Mouse (Mus musculus): ENCODE results near the gene Rpl23. TPM values are rescaled to one million over a fixed set of nuclear protein-coding genes. Genes with fewer than 3 reads are reported as not detected.
"Not testable (repeated sequence)": the region's sequence is repeated elsewhere in the genome, so short reads cannot be mapped to it uniquely, and the experiment has no call there.

The Rpl23 gene
- polyA plus RNA-seq, 1 experiment from 2014 or later, result 428 TPM

DNA sequence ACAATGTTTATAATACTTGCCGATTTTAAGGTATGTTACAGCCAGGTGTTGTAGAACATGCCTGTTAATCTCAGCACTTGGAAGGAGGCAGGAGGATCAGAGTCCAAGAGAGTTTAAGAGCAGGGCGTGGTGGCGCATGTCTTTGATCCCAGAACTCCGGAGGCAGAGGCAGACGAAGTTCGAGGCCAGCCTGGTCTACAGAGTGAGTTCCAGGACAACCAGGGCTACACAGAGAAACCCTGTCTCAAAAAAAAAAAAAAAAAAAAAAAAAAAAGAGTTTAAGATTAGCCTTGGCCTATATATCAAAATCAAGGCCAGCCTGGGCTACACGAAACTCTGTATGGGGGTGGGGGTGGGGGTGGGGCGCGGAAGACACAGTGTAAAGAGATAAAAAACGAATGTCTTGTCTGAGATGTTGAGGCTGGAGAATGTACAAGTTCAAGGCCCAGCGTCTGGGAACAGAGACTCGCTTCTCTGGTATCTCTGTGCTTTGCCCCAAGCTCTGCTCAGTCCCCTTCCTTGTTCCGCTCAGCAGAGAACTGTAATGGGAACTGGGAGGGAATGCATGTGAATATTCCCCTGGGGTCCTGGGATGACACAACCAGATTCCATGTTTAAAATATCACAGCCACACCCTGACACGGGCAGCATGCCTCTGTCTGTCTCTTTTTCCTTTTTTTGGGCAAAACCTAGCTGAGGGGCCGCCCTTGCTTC lies 15.3 kb upstream of the Rpl23 start:
- Histone ChIP-seq H3K4me2 (replicated peaks; ENCODE audit: low read depth, low read length) (no peak overlapping the region), H3K27me3 (ENCODE audit: insufficient read depth, low read length) (no peaks in the 10 kb centered on the region), H3K4me3 (ENCODE audit: low read length) (no peak overlapping the region), H3K27ac (ENCODE audit: low read length) (no peak overlapping the region), H3K4me1 (ENCODE audit: insufficient read depth, low read length) (peaks cover 21% of the 10 kb centered on the region), H3K9me3 (ENCODE audit: low read length) (0 out of 2 replicates have a peak, but pooled peaks cover 2% of the 10 kb centered on the region), H3K36me3 (ENCODE audit: insufficient read depth, low read length) (no peaks in the 10 kb centered on the region), H3K9ac (replicated peaks; ENCODE audit: low read length) (no peak overlapping the region)
- ATAC-seq (ENCODE audit: low FRiP score, low TSS enrichment), result no peak
- 61% methylated on average over 15 of the region's 15 CpGs for WGBS

DNA sequence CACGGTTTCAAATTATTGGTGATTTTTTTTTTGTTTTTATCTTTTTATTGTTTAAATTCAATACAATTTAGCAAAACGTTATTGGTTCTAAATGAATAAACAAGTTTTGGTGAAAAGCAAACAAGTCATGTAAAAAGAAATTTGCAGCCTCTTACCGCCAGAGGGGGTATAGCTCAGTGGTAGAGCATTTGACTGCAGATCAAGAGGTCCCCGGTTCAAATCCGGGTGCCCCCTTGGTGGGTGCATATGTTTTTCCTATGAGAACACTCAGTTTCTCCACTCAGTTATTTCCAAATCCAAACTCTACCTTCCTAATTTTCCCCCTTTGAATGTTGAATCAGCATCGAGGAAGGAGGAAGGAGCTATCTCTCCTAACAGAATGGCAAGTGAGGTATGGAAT lies 14.7 kb upstream of the Rpl23 start:
- Histone ChIP-seq H3K27me3 (ENCODE audit: insufficient read depth, low read length) (no peaks in the 10 kb centered on the region), H3K4me2 (replicated peaks; ENCODE audit: low read depth, low read length) (no peak overlapping the region), H3K36me3 (ENCODE audit: insufficient read depth, low read length) (no peaks in the 10 kb centered on the region), H3K4me3 (ENCODE audit: low read length) (no peak overlapping the region), H3K4me1 (ENCODE audit: insufficient read depth, low read length) (peaks cover 15% of the 10 kb centered on the region), H3K9me3 (ENCODE audit: low read length) (0 out of 2 replicates have a peak, but pooled peaks cover 2% of the 10 kb centered on the region), H3K9ac (replicated peaks; ENCODE audit: low read length) (no peak overlapping the region), H3K27ac (ENCODE audit: low read length) (no peak overlapping the region)
- ATAC-seq (ENCODE audit: low FRiP score, low TSS enrichment), result no peak
- 4% methylated on average over 6 of the region's 6 CpGs for WGBS

DNA sequence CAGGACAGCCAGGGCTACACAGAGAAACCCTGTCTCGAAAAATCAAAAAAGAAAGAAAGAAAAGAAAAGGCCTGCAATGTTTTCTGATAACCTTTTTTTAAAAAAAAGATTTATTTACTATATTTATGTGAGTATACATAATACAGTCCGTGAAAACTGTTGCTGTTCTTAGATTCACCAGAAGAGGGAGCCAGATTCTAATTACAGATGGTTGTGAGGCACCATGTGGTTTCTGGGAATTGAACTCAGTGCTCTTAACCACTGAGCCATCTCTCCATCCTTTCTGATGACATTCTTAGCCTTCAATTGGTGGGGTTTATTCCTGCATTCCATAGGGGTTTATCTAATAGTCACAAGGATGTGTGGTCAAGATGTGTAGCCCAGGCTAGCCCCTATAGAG lies 10.9 kb upstream of the Rpl23 start:
- Histone ChIP-seq H3K4me1 (ENCODE audit: insufficient read depth, low read length) (peaks cover 1% of the 10 kb centered on the region), H3K4me2 (replicated peaks; ENCODE audit: low read depth, low read length) (no peak overlapping the region), H3K9me3 (ENCODE audit: low read length) (0 out of 2 replicates have a peak, but pooled peaks cover 2% of the 10 kb centered on the region), H3K9ac (replicated peaks; ENCODE audit: low read length) (no peak overlapping the region), H3K27ac (ENCODE audit: low read length) (no peak overlapping the region), H3K36me3 (ENCODE audit: insufficient read depth, low read length) (no peaks in the 10 kb centered on the region), H3K27me3 (ENCODE audit: insufficient read depth, low read length) (no peaks in the 10 kb centered on the region), H3K4me3 (ENCODE audit: low read length) (no peak overlapping the region)
- ATAC-seq (ENCODE audit: low FRiP score, low TSS enrichment), result no peak
- 16% methylated on average over 2 of the region's 2 CpGs for WGBS

DNA sequence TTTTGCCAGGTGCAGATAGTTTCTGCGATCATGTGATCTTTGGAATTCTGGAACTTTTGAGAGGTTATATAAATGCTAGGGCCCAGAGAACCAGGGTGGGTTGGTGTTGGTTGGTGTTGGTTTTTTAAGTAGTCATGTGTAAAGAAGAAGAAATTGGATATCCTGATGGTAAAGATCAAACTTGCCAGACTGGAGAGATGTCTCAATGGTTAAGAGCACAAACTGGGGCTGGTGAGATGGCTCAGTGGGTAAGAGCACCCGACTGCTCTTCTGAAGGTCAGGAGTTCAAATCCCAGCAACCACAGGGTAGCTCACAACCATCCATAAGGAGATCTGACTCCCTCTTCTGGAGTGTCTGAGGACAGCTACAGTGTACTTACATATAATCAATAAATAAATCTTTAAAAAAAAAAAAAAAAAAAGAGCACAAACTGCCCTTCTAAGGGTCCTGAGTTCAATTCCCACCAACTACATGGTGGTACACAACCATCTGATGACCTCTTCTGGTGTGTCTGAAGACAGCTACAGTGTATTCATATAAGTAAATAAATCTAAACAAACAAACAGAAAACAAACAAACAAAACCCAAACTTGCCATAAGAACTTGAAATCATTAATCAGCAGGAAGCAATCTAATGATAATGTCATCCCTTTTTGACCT lies 8.7 kb upstream of the Rpl23 start:
- H3K4me2 ChIP-seq (replicated peaks; ENCODE audit: low read depth, low read length); ATAC-seq (ENCODE audit: low FRiP score, low TSS enrichment); H3K9me3 ChIP-seq (ENCODE audit: low read length); H3K4me3 ChIP-seq (ENCODE audit: low read length); H3K27me3 ChIP-seq (ENCODE audit: insufficient read depth, low read length); H3K36me3 ChIP-seq (ENCODE audit: insufficient read depth, low read length); H3K27ac ChIP-seq (ENCODE audit: low read length); H3K4me1 ChIP-seq (ENCODE audit: insufficient read depth, low read length); H3K9ac ChIP-seq (replicated peaks; ENCODE audit: low read length): not testable (repeated sequence)
- 70% methylated on average over 2 of the region's 2 CpGs for WGBS

DNA sequence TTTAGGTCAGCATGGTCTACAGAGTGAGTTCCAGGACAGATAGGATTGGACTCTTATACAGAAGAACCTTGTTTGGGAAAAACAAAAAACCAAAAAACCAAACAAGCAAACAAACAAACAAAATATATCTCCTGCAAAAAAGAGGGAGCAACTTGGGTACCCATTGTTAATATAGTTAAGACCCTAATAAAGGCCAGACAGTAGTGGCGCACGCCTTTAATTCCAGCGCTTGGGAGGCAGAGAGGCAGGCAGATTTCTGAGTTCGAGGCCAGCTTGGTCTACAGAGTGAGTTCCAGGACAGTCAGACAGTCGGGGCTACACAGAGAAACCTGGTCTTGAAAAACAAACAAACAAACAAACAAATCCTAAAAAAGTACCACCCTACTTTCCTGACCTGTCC lies 7.5 kb upstream of the Rpl23 start:
- Histone ChIP-seq H3K9ac (replicated peaks; ENCODE audit: low read length) (no peak overlapping the region), H3K4me3 (ENCODE audit: low read length) (no peak overlapping the region), H3K36me3 (ENCODE audit: insufficient read depth, low read length) (no peaks in the 10 kb centered on the region), H3K27ac (ENCODE audit: low read length) (no peak overlapping the region), H3K9me3 (ENCODE audit: low read length) (0 out of 2 replicates have a peak, but pooled peaks cover 2% of the 10 kb centered on the region), H3K27me3 (ENCODE audit: insufficient read depth, low read length) (no peaks in the 10 kb centered on the region), H3K4me2 (replicated peaks; ENCODE audit: low read depth, low read length) (no peak overlapping the region), H3K4me1 (ENCODE audit: insufficient read depth, low read length) (no peaks in the 10 kb centered on the region)
- ATAC-seq (ENCODE audit: low FRiP score, low TSS enrichment), result no peak
- WGBS, result 90% methylated on average over 5 of the region's 5 CpGs

DNA sequence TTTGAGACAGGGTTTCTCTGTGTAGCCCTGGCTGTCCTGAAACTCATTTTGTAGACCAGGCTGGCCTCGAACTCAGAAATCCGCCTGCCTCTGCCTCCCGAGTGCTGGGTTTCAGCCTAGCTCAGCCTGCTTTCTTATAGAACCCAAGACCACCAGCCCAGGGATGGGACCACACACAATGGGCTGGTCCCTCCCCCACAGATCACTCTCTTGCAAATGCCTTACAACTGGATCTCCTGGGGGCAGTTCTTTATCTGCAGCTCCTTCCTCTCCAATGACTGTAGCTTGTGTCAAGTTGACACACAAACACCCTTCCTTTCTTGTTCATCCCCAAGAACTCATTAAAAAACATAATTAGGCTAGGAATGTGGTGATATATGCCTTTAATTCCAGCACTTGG lies 5.7 kb upstream of the Rpl23 start:
- no peak for ATAC-seq (ENCODE audit: low FRiP score, low TSS enrichment)
- Histone ChIP-seq H3K4me2 (replicated peaks; ENCODE audit: low read depth, low read length) (no peak overlapping the region), H3K4me3 (ENCODE audit: low read length) (no peak overlapping the region), H3K9ac (replicated peaks; ENCODE audit: low read length) (no peak overlapping the region), H3K27me3 (ENCODE audit: insufficient read depth, low read length) (no peaks in the 10 kb centered on the region), H3K9me3 (ENCODE audit: low read length) (no peaks in the 10 kb centered on the region), H3K4me1 (ENCODE audit: insufficient read depth, low read length) (0 out of 2 replicates have a peak, but pooled peaks cover 2% of the 10 kb centered on the region), H3K27ac (ENCODE audit: low read length) (no peak overlapping the region), H3K36me3 (ENCODE audit: insufficient read depth, low read length) (no peaks in the 10 kb centered on the region)
- WGBS, result 90% methylated on average over 3 of the region's 3 CpGs

DNA sequence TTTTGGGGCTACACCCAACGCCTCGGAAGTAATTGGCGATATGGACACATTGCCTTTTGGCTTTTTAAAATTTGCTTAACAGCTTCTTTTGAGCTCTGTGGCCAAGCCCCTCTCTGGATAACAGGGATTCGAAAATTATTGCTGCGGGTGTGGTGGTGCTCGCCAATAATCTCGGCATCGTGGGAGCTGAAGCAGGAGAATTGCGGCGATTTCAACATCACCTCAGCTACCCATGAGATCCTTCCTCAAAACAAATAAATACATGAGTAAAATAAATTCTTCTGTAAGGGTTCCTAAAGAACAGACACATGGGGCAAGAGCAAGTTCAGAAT lies 293 bp upstream of the Rpl23 start:
- H3K4me2 ChIP-seq (replicated peaks; ENCODE audit: low read depth, low read length), result peak overlapping the region; percentile 72
- ATAC-seq (ENCODE audit: low FRiP score, low TSS enrichment), result peak; percentile 43; the same call in 1 of the 2 replicates
- peak overlapping the region; percentile 99 for H3K9ac ChIP-seq (replicated peaks; ENCODE audit: low read length)
- H3K4me3 ChIP-seq (ENCODE audit: low read length), result peak overlapping the region; percentile 100
- peak overlapping the region; percentile 95 for H3K27ac ChIP-seq (ENCODE audit: low read length)
- under 1% methylated on average over 10 of the region's 10 CpGs for WGBS
- no peaks in the 10 kb centered on the region for H3K9me3 ChIP-seq (ENCODE audit: low read length)
- no peaks in the 10 kb centered on the region for H3K27me3 ChIP-seq (ENCODE audit: insufficient read depth, low read length)
- H3K36me3 ChIP-seq (ENCODE audit: insufficient read depth, low read length), result peaks cover 38% of the 10 kb centered on the region
- peaks cover 21% of the 10 kb centered on the region for H3K4me1 ChIP-seq (ENCODE audit: insufficient read depth, low read length)

DNA sequence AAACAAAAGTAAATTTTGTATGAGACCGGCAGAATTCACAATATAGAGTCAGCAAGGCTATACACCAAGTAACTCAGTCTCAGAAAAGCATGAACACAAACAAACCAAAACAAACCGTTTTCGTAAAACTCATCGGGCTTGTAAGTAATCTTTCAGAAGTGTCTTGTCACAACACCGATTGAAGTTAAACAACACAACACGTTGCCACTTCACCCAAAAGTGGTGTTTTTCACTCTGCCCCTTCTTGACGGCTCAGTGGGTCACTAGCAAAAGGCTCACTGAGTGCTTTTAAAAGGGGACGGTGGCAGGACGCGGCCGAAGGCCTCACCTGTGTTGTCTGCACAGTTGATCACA lies 782 bp downstream of the Rpl23 start:
- Histone ChIP-seq H3K4me3 (ENCODE audit: low read length) (peak overlapping the region; percentile 100), H3K9me3 (ENCODE audit: low read length) (no peaks in the 10 kb centered on the region), H3K4me1 (ENCODE audit: insufficient read depth, low read length) (peaks cover 21% of the 10 kb centered on the region), H3K36me3 (ENCODE audit: insufficient read depth, low read length) (peaks cover 48% of the 10 kb centered on the region), H3K27me3 (ENCODE audit: insufficient read depth, low read length) (no peaks in the 10 kb centered on the region), H3K9ac (replicated peaks; ENCODE audit: low read length) (peak overlapping the region; percentile 99), H3K4me2 (replicated peaks; ENCODE audit: low read depth, low read length) (peak overlapping the region; percentile 75), H3K27ac (ENCODE audit: low read length) (peak overlapping the region; percentile 95)
- under 1% methylated on average over 11 of the region's 11 CpGs for WGBS
- ATAC-seq (ENCODE audit: low FRiP score, low TSS enrichment), result no peak

DNA sequence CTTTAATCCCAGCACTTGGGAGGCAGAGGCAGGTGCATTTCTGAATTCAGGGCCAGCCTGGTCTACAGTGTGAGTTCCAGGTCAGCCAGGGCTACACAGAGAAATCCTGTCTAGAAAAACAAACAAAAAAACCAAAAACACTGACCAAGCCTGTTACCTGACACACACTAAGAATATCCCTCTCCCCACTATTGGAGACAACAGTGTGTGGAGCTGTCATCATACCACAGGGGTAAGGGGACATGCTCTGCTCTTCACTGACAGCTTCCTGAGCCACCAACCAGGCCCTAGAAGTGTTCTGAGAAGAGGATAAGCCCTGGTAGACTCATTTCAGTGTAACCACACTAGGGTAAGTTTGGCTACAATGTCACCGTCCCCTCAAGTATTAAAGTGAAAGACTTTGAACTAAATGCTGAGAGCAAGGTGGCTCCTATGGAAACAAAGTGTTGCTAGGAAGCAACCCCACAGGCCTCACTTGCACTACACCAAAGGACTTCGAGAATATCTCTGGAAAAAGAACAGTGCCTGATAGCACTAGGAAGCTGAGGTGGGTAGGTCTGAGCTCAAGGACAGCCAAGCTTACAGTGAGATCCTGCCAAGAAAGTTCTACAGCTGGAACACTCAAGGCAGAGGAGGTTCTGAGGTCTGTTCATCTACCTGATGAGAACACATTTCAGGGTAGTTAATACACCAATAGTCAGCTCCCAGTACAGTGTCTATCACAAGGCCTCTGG lies 2.1 kb downstream of the Rpl23 start:
- H3K36me3 ChIP-seq (ENCODE audit: insufficient read depth, low read length), result peaks cover 58% of the 10 kb centered on the region
- 78% methylated on average over 2 of the region's 2 CpGs for WGBS

DNA sequence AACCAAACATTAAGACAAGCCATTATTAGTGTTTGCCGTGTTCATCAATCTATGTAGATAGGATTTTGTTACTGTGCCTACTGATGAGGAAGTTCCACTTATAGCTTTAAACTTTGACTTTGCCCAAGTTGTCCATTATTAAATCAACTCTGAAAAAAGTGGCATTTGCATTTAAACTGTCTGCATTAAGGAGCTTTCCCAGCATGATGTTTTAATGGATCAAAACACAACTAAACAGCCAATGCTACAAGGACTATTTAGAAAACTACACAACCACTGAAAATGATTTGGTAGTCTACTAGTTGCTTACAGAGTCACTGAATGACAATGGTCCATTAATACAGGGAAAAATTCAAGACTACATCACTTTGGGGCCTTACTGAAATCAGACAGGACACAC lies 3.3 kb downstream of the Rpl23 start:
- ATAC-seq (ENCODE audit: low FRiP score, low TSS enrichment), result no peak
- H3K4me2 ChIP-seq (replicated peaks; ENCODE audit: low read depth, low read length), result no peak overlapping the region
- no peak overlapping the region for H3K27ac ChIP-seq (ENCODE audit: low read length)
- H3K9ac ChIP-seq (replicated peaks; ENCODE audit: low read length), result no peak overlapping the region
- no peaks in the 10 kb centered on the region for H3K27me3 ChIP-seq (ENCODE audit: insufficient read depth, low read length)
- H3K9me3 ChIP-seq (ENCODE audit: low read length), result no peaks in the 10 kb centered on the region
- WGBS, result 89% methylated on average over 1 of the region's 1 CpGs
- H3K36me3 ChIP-seq (ENCODE audit: insufficient read depth, low read length), result peaks cover 58% of the 10 kb centered on the region
- peaks cover 21% of the 10 kb centered on the region for H3K4me1 ChIP-seq (ENCODE audit: insufficient read depth, low read length)
- H3K4me3 ChIP-seq (ENCODE audit: low read length), result no peak overlapping the region

More for the DNA sequence above, 2.1 kb downstream of the Rpl23 start:
- ATAC-seq (ENCODE audit: low FRiP score, low TSS enrichment), result no peak
- Histone ChIP-seq H3K4me1 (ENCODE audit: insufficient read depth, low read length) (peaks cover 21% of the 10 kb centered on the region), H3K27me3 (ENCODE audit: insufficient read depth, low read length) (no peaks in the 10 kb centered on the region), H3K9ac (replicated peaks; ENCODE audit: low read length) (peak overlapping the region; percentile 99), H3K4me2 (replicated peaks; ENCODE audit: low read depth, low read length) (peak overlapping the region; percentile 75), H3K4me3 (ENCODE audit: low read length) (peak overlapping the region; percentile 100), H3K27ac (ENCODE audit: low read length) (no peak overlapping the region), H3K9me3 (ENCODE audit: low read length) (no peaks in the 10 kb centered on the region)

All from kidney, embryonic 16.5 days (tissue).